Mouse (Mus musculus): ENCODE measurements at regions not wholly inside any gene's neighbourhood (a gene's known extent, or its start where the extent isn't known, plus 50 kb on each side); places are given as distances from the start of the nearest gene placed in this dataset.
"Not testable (repeated sequence)": the region's sequence is repeated elsewhere in the genome, so short reads cannot be mapped to it uniquely, and the experiment has no call there.

DNA sequence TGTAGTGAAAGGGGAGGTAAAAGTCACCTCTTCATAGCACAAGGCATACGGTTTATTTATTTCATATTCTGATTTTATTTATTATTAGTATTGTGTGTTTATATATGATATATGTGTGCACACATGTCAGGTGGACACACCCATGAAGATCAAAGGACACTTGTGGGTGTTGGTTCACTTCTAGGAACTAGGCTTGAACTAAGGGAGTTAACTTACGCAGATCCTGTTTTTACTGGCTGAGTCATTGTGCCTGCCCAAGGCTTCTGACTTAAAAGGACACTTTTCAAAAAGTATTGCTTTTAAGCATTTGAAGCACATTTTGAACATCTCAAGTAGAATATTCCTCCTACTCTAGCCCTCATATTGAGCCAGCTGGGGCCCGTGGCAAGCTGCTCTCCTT lies 124.9 kb upstream of the Try4 start:
- H3K9me3 ChIP-seq = no peaks in the 10 kb centered on the region
- H3K9ac ChIP-seq = no peak overlapping the region
- 76% methylated on average over 3 of the region's 3 CpGs for WGBS
- no peaks in the 10 kb centered on the region for H3K4me1 ChIP-seq
- H3K4me3 ChIP-seq = no peak overlapping the region
- ATAC-seq (ENCODE audit: extremely low read depth, insufficient number of reproducible peaks, low FRiP score, low TSS enrichment) = no peak
- H3K36me3 ChIP-seq = no peaks in the 10 kb centered on the region
- H3K27ac ChIP-seq (replicated peaks) = no peak overlapping the region
- no peaks in the 10 kb centered on the region for H3K27me3 ChIP-seq (replicated peaks)
- no peak overlapping the region for H3K4me2 ChIP-seq

DNA sequence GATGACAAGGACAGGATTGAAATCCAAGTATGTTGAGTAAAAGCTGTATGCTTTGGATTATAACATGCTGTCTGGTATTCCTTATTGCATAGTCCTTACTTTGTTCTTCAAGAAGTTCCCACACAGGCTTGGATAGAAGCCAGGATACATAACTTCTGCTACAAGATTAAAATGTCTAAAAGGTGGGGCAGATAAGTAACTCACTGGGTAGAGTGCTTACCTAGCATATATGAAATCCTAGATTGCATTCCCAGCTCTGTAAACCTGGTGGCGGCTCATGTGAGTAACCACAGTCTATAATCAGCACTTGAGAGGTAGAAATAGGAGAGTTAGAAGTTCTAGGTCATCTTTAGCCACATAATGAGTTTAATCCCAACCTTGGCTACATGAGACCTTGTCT lies 126.0 kb upstream of the Try4 start:
- H3K9me3 ChIP-seq = no peaks in the 10 kb centered on the region
- H3K9ac ChIP-seq = no peak overlapping the region
- H3K27ac ChIP-seq (replicated peaks) = no peak overlapping the region
- H3K36me3 ChIP-seq = no peaks in the 10 kb centered on the region
- WGBS = 64% methylated on average over 1 of the region's 1 CpGs
- no peak overlapping the region for H3K4me2 ChIP-seq
- no peaks in the 10 kb centered on the region for H3K27me3 ChIP-seq (replicated peaks)
- ATAC-seq (ENCODE audit: extremely low read depth, insufficient number of reproducible peaks, low FRiP score, low TSS enrichment) = no peak
- no peak overlapping the region for H3K4me3 ChIP-seq
- no peaks in the 10 kb centered on the region for H3K4me1 ChIP-seq

DNA sequence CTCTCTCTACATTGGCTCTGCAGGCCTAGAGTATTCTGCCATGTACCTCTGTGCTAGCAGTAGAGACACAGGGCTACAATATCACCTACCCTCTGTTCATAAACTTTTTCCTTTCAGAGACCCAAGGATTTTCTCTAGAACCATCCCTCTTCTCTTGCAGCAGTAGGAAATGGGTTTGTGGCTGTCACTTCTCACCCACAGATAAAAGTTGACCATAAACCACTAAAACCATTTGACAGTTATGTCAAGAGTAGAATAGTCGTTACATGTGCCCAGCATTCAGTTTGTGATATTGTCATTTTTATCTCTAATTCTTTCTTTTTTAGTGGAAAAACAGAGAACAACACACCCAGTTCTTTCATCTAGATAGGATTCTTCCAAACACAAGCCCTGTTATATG lies 128.2 kb upstream of the 2210010C04Rik start:
- Histone ChIP-seq H3K9me3 (no peaks in the 10 kb centered on the region), H3K4me2 (no peak overlapping the region), H3K27me3 (replicated peaks) (no peaks in the 10 kb centered on the region), H3K36me3 (no peaks in the 10 kb centered on the region), H3K4me3 (no peak overlapping the region), H3K9ac (no peak overlapping the region), H3K4me1 (no peaks in the 10 kb centered on the region), H3K27ac (replicated peaks) (no peak overlapping the region)
- no peak for ATAC-seq (ENCODE audit: extremely low read depth, insufficient number of reproducible peaks, low FRiP score, low TSS enrichment)
- 74% methylated on average over 1 of the region's 1 CpGs for WGBS

DNA sequence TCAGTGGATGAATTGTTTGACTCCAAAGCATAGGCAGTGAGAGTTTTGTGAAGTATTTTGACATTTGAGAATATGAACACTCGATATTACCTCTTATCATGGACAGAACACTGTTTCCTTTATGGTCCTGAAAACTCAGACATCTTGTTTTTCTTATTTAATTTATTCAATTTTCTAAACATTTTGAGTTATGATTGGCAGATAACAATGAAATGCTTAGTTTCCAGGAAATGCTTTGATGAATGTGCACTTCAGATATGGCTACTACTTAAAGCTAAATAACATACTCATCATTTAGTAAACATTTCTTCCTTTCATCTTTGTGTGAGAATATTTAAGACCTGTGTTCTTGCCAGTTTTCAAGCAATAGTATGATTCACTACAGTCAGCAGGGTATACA lies 126.4 kb upstream of the 2210010C04Rik start:
- H3K4me1 ChIP-seq = no peaks in the 10 kb centered on the region
- no peaks in the 10 kb centered on the region for H3K9me3 ChIP-seq
- 59% methylated on average over 1 of the region's 1 CpGs for WGBS
- H3K4me2 ChIP-seq = no peak overlapping the region
- ATAC-seq (ENCODE audit: extremely low read depth, insufficient number of reproducible peaks, low FRiP score, low TSS enrichment) = no peak
- no peaks in the 10 kb centered on the region for H3K27me3 ChIP-seq (replicated peaks)
- no peak overlapping the region for H3K27ac ChIP-seq (replicated peaks)
- no peak overlapping the region for H3K9ac ChIP-seq
- no peak overlapping the region for H3K4me3 ChIP-seq
- H3K36me3 ChIP-seq = no peaks in the 10 kb centered on the region

DNA sequence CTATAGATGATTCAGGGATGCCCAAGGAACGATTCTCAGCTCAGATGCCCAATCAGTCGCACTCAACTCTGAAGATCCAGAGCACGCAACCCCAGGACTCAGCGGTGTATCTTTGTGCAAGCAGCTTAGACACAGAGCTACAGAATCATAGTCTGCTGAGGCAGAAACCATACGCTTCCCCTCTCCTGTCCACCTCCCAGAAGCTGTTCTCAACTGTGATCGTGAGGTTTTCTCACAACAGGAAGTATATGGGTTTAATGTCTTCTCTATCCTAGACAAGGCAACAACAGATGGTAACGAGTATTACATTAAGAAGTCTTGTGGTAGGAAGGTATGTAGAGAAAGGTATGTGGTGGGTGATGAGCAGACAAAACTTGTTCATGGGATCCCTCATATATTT lies 116.8 kb upstream of the 2210010C04Rik start:
- Histone ChIP-seq H3K9me3 (no peaks in the 10 kb centered on the region), H3K36me3 (no peaks in the 10 kb centered on the region), H3K27me3 (replicated peaks) (no peaks in the 10 kb centered on the region), H3K4me2 (no peak overlapping the region), H3K9ac (no peak overlapping the region), H3K27ac (replicated peaks) (no peak overlapping the region), H3K4me3 (no peak overlapping the region), H3K4me1 (no peaks in the 10 kb centered on the region)
- WGBS = 81% methylated on average over 7 of the region's 7 CpGs
- no peak for ATAC-seq (ENCODE audit: extremely low read depth, insufficient number of reproducible peaks, low FRiP score, low TSS enrichment)

DNA sequence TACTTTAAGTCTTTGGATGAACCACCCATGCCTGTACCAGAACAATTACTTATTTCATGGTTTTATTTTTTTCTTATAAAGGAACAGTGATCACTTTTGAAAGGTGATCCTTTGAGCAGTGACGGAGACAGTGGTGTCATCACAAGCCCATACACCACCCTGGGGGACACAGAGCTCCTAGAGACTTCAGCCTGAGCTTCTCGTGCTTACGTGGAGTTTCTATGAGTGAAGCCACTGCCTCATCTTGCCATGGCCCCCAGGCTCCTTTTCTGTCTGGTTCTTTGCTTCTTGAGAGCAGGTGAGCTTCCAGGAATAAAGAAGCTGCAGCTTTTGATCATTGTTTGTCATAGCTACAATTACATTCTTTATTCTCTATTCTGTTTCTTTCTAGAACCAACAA lies 116.2 kb upstream of the 2210010C04Rik start:
- ATAC-seq (ENCODE audit: extremely low read depth, insufficient number of reproducible peaks, low FRiP score, low TSS enrichment) = no peak
- H3K4me2 ChIP-seq = no peak overlapping the region
- H3K9me3 ChIP-seq = no peaks in the 10 kb centered on the region
- no peaks in the 10 kb centered on the region for H3K4me1 ChIP-seq
- H3K27ac ChIP-seq (replicated peaks) = no peak overlapping the region
- 72% methylated on average over 3 of the region's 3 CpGs for whole genome bisulfite sequencing
- H3K4me3 ChIP-seq = no peak overlapping the region
- H3K9ac ChIP-seq = no peak overlapping the region
- no peaks in the 10 kb centered on the region for H3K27me3 ChIP-seq (replicated peaks)
- no peaks in the 10 kb centered on the region for H3K36me3 ChIP-seq

DNA sequence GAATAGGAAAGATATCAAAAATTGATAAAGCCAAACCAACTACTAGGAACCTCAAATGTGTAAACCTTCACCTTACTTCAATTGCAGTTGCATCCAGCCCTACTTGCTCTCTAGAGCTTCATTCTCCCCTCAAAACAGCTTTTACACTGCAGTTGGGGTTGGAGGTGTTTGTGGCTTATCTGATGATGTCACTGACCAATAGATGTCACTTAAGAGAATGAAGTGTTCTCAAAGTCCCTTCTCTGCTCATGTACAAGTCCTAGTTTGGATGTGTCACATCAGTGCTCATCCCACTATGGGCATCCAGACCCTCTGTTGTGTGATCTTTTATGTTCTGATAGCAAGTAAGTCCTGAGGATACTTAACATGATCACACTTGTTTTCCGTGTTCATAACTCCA lies 105.6 kb upstream of the 2210010C04Rik start:
- no peak for ATAC-seq (ENCODE audit: extremely low read depth, insufficient number of reproducible peaks, low FRiP score, low TSS enrichment)
- no peak overlapping the region for H3K9ac ChIP-seq
- no peaks in the 10 kb centered on the region for H3K4me1 ChIP-seq
- no peaks in the 10 kb centered on the region for H3K27me3 ChIP-seq (replicated peaks)
- H3K9me3 ChIP-seq = no peaks in the 10 kb centered on the region
- H3K4me3 ChIP-seq = no peak overlapping the region
- no peak overlapping the region for H3K4me2 ChIP-seq
- no peaks in the 10 kb centered on the region for H3K36me3 ChIP-seq
- no peak overlapping the region for H3K27ac ChIP-seq (replicated peaks)
- 83% methylated on average over 1 of the region's 1 CpGs for WGBS

DNA sequence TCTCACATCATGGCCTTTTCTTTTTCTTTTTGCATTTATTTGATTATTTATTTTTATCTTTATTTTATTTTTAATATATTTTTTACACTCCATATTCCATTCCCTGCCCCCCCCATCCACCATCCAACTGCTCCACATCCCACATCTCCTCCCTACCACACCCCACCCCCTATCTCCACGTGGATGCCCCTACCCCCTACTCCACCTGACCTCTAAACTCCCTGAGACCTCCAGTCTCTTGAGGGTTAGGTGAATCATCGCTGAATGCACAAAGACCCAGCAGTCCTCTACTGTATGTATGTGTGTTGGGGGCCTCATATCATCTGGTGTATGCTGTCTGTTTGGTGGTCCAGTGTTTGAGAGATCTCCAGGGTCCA lies 102.1 kb upstream of the 2210010C04Rik start:
- H3K9ac ChIP-seq; H3K27ac ChIP-seq (replicated peaks); H3K27me3 ChIP-seq (replicated peaks); H3K4me2 ChIP-seq; H3K36me3 ChIP-seq; H3K4me3 ChIP-seq; H3K9me3 ChIP-seq; ATAC-seq (ENCODE audit: extremely low read depth, insufficient number of reproducible peaks, low FRiP score, low TSS enrichment); H3K4me1 ChIP-seq: not testable (repeated sequence)
- WGBS = 24% methylated on average over 2 of the region's 2 CpGs

DNA sequence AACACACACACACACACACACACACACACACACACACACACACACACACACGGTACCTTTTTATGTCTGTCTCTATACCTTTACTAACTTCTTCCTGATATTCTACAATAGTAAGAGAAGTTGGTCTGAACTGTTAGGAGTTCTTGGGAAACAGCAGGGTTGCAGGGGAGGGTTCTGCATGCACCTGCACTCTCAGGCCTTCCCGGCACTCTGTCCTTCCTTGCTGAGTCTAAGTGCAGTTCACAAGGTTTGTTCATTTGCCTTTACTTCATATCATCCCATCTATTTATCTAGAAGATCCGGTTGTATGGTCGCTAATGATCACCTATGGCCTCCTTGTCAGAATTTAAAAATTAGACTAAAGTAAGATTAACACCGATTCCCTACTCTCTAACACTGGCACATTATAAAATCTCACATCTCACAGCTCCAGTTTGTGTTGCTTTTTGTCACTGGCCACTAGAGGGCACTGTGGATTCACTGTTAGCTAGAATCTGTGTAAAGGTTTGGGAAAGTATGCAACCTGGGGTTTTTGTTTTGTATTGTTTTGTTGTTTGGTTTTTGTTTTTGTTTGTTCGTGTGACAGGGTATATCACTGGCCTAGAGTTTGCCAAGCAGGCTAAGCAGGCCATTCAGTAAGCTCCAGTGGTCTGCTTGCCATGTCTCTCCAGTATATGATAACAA lies 101.5 kb upstream of the 2210010C04Rik start:
- Histone ChIP-seq H3K27ac (replicated peaks) (no peak overlapping the region), H3K4me1 (no peaks in the 10 kb centered on the region), H3K36me3 (no peaks in the 10 kb centered on the region), H3K9ac (no peak overlapping the region), H3K27me3 (replicated peaks) (no peaks in the 10 kb centered on the region), H3K4me2 (no peak overlapping the region), H3K4me3 (no peak overlapping the region), H3K9me3 (no peaks in the 10 kb centered on the region)
- 34% methylated on average over 6 of the region's 6 CpGs for WGBS
- ATAC-seq (ENCODE audit: extremely low read depth, insufficient number of reproducible peaks, low FRiP score, low TSS enrichment) = no peak

DNA sequence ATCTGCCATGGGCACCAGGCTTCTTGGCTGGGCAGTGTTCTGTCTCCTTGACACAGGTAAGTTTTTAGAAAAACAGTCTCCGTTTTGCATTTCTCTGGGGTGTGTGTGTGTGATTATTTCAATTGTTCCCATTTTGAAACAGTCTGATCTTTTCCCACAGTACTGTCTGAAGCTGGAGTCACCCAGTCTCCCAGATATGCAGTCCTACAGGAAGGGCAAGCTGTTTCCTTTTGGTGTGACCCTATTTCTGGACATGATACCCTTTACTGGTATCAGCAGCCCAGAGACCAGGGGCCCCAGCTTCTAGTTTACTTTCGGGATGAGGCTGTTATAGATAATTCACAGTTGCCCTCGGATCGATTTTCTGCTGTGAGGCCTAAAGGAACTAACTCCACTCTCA lies 99.9 kb upstream of the 2210010C04Rik start:
- Histone ChIP-seq H3K27ac (replicated peaks) (no peak overlapping the region), H3K27me3 (replicated peaks) (no peaks in the 10 kb centered on the region), H3K4me3 (no peak overlapping the region), H3K9ac (no peak overlapping the region), H3K4me2 (no peak overlapping the region), H3K9me3 (no peaks in the 10 kb centered on the region), H3K36me3 (no peaks in the 10 kb centered on the region), H3K4me1 (no peaks in the 10 kb centered on the region)
- ATAC-seq (ENCODE audit: extremely low read depth, insufficient number of reproducible peaks, low FRiP score, low TSS enrichment) = no peak
- WGBS = 41% methylated on average over 4 of the region's 4 CpGs

DNA sequence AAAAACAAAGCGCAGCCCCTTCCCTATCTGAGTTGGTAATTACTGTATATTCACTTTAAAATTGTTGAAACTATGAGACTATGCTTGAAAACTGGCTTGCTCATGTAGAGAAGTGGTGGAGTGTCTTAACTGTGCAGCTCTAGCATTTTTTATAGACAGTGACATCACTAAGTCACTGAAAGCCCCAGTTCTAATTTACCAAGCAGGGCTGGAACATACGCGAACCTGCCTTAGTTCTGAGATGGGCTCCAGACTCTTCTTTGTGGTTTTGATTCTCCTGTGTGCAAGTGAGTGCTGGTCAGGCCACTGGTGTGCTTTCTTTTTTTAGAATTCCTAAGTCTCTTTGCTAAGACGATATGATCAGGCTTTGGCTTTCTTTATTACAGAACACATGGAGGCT lies 94.6 kb upstream of the 2210010C04Rik start:
- H3K4me1 ChIP-seq = no peaks in the 10 kb centered on the region
- no peak overlapping the region for H3K4me3 ChIP-seq
- no peak overlapping the region for H3K9ac ChIP-seq
- H3K27me3 ChIP-seq (replicated peaks) = no peaks in the 10 kb centered on the region
- H3K4me2 ChIP-seq = no peak overlapping the region
- WGBS = 80% methylated on average over 4 of the region's 4 CpGs
- ATAC-seq (ENCODE audit: extremely low read depth, insufficient number of reproducible peaks, low FRiP score, low TSS enrichment) = no peak
- no peaks in the 10 kb centered on the region for H3K36me3 ChIP-seq
- no peak overlapping the region for H3K27ac ChIP-seq (replicated peaks)
- no peaks in the 10 kb centered on the region for H3K9me3 ChIP-seq

DNA sequence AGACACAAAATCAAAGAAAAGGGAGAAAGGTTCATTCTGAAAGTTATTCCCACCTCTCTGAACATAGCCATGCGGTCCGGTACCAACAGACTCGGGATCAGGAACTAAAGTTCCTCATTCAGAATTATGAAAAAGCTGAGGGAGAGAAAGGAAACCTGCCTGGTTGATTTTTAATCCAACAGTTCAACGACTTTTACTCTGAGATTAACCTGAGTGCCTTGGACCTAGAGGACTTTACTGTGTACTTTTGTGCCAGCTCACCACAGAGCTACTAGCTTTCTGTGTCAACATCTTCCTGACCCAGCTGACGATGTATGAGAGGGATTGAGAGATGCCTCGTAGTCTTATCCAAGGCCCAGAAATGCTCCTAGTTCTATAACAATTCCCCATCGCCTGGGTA lies 92.5 kb upstream of the 2210010C04Rik start:
- Histone ChIP-seq H3K27ac (replicated peaks) (no peak overlapping the region), H3K4me2 (no peak overlapping the region), H3K9me3 (no peaks in the 10 kb centered on the region), H3K9ac (no peak overlapping the region), H3K36me3 (no peaks in the 10 kb centered on the region), H3K4me3 (no peak overlapping the region), H3K27me3 (replicated peaks) (no peaks in the 10 kb centered on the region), H3K4me1 (no peaks in the 10 kb centered on the region)
- ATAC-seq (ENCODE audit: extremely low read depth, insufficient number of reproducible peaks, low FRiP score, low TSS enrichment) = no peak
- 70% methylated on average over 7 of the region's 7 CpGs for WGBS
